Mouse (Mus musculus) erythroblast, embryonic 14.5 days (primary cell): ENCODE data around the gene Igf2bp3.

Experiments
- GATA1 ChIP-seq: IDR thresholded peaks from 2 replicates; pipeline ENCODE4 v1.6.1; 2012; ENCODE audit warnings: low read length, inconsistent platforms, mixed read lengths
- TAL1 ChIP-seq: IDR thresholded peaks from 3 replicates; pipeline ENCODE4 v1.6.1; 2012; ENCODE audit warnings: low read length, inconsistent platforms, mixed read lengths

- TF ChIP-seq GATA1, result no peak
- TF ChIP-seq TAL1, result no peak
Measured at GRCm38 (mm10) chr6:49096421-49096820, 118.3 kb downstream of the Igf2bp3 start.
